Mouse (Mus musculus): Measurements from ENCODE around the gene Olfr365. TPM values are rescaled to one million over a fixed set of nuclear protein-coding genes. Genes with fewer than 3 reads are reported as not detected.

The Olfr365 gene
- not detected for polyA plus RNA-seq (2014; fragmentation: Illumina TruSeq; extraction: RNeasy Lipid Tissue Mini Kit (QIAGEN cat#74804))

GRCm38 (mm10) chr2:37187898-37188297 lies at the start of gene Olfr365:
TSS of gene Olfr365 (plus strand) at chr2:37188198.

DNA sequence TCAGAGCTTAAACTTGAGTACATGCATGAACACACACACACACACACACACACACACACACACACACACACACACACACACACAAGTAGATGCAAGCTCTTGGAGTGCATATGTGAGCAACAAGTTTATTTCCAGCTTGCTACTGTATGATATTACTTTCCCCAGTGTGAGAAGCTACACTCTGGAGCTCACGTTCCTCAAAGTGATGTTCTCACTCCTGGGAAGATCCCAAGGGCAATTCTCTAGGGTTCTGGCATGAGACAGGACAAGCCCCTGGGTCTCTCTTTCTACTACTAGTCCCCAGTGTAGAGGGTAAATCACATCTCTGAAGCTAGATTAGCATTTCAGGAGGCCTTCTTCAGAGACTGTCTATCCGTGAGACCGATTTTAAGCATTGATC lies 49.0 kb upstream of the Olfr365 start, which contains the start of gene Olfr364-ps1:
Gene Olfr364-ps1, plus strand, starts transcription at position 301 of the 400 bp plus-strand sequence.

DNA sequence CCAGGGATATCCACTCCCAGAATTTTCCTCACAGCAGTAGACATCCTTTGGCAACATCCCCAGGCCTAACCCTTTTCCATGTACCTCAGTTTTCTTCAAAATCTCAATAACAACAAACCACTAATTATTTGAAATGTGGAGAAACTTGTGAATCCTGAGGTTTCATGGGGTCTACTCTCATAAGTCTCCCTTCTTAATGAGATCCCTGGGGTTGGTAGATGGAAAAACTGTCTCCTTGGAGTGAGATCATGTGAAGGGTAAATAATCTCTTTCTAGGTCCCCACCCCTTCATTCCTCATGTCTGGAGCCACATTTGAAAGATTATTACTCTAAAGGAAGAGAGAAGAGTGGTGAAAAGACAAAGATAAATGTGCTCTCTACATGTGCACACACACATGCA lies 23.3 kb downstream of the Olfr365 start, which contains the start of gene Olfr366:
Gene Olfr366, plus strand, starts transcription at position 301 of the 400 bp plus-strand sequence.

Other genes starting within 250 kb of the Olfr365 start
- not detected for gene Olfr357, start 194.4 kb upstream of the Olfr365 start, polyA plus RNA-seq (2014; fragmentation: Illumina TruSeq; extraction: RNeasy Lipid Tissue Mini Kit (QIAGEN cat#74804))
- not detected for gene Olfr358, start 178.9 kb upstream of the Olfr365 start, polyA plus RNA-seq (2014; fragmentation: Illumina TruSeq; extraction: RNeasy Lipid Tissue Mini Kit (QIAGEN cat#74804))
- gene Olfr360, start 122.5 kb upstream of the Olfr365 start, polyA plus RNA-seq (2014; fragmentation: Illumina TruSeq; extraction: RNeasy Lipid Tissue Mini Kit (QIAGEN cat#74804)): not detected
- not detected for gene Olfr361, start 98.9 kb upstream of the Olfr365 start, polyA plus RNA-seq (2014; fragmentation: Illumina TruSeq; extraction: RNeasy Lipid Tissue Mini Kit (QIAGEN cat#74804))
- not detected for gene Olfr362, start 70.3 kb upstream of the Olfr365 start, polyA plus RNA-seq (2014; fragmentation: Illumina TruSeq; extraction: RNeasy Lipid Tissue Mini Kit (QIAGEN cat#74804))
- not detected for gene Olfr364-ps1, start 48.9 kb upstream of the Olfr365 start, polyA plus RNA-seq (2014; fragmentation: Illumina TruSeq; extraction: RNeasy Lipid Tissue Mini Kit (QIAGEN cat#74804))
- gene Olfr366, start 23.4 kb downstream of the Olfr365 start, polyA plus RNA-seq (2014; fragmentation: Illumina TruSeq; extraction: RNeasy Lipid Tissue Mini Kit (QIAGEN cat#74804)): not detected
- not detected for gene Olfr368, start 138.3 kb downstream of the Olfr365 start, polyA plus RNA-seq (2014; fragmentation: Illumina TruSeq; extraction: RNeasy Lipid Tissue Mini Kit (QIAGEN cat#74804))
- 140 TPM for gene Pdcl, start 171.1 kb downstream of the Olfr365 start, polyA plus RNA-seq (2014; fragmentation: Illumina TruSeq; extraction: RNeasy Lipid Tissue Mini Kit (QIAGEN cat#74804))
- gene Rc3h2, start 234.7 kb downstream of the Olfr365 start, polyA plus RNA-seq (2014; fragmentation: Illumina TruSeq; extraction: RNeasy Lipid Tissue Mini Kit (QIAGEN cat#74804)): 60.8 TPM